Mouse (Mus musculus) cerebellum, adult 18-20 months (tissue): Measurements from ENCODE around the gene Gfi1.
A peak's percentile ranks its signal among the peaks of the same experiment; 100 is the strongest.

ENCODE experiments used
- DNase-seq, 2 experiments: peaks; one replicate each; pipeline ENCODE4 v3.0.0; 2021

Gene Gfi1

GRCm38 (mm10) chr5:107725435-107726261 is at the start of gene Gfi1:
TSS of gene Gfi1 (minus strand) at chr5:107726036.
- peak in 1 of 2 experiments; percentile 4 for DNase-seq

GRCm38 (mm10) chr5:107772049-107772448 is 46.2 kb upstream of the Gfi1 start:
- DNase-seq, result no peak

GRCm38 (mm10) chr5:107768224-107768623 is 42.4 kb upstream of the Gfi1 start:
- no peak for DNase-seq

GRCm38 (mm10) chr5:107765946-107766345 is 40.1 kb upstream of the Gfi1 start:
- DNase-seq, result no peak

- no peak for DNase-seq
Observed at GRCm38 (mm10) chr5:107764486-107764885, 38.6 kb upstream of the Gfi1 start.

- no peak for DNase-seq
Observed at GRCm38 (mm10) chr5:107763674-107764073, 37.8 kb upstream of the Gfi1 start.

- DNase-seq, result no peak
Observed at GRCm38 (mm10) chr5:107759121-107759520, 33.3 kb upstream of the Gfi1 start.

GRCm38 (mm10) chr5:107756072-107756471 is 30.2 kb upstream of the Gfi1 start:
- no peak for DNase-seq

GRCm38 (mm10) chr5:107754740-107755139 is 28.9 kb upstream of the Gfi1 start:
- no peak for DNase-seq

- DNase-seq, result no peak
Observed at GRCm38 (mm10) chr5:107753656-107754055, 27.8 kb upstream of the Gfi1 start.

GRCm38 (mm10) chr5:107749229-107749916 is 23.5 kb upstream of the Gfi1 start:
- DNase-seq, result no peak

GRCm38 (mm10) chr5:107739023-107739422 is 13.2 kb upstream of the Gfi1 start:
- DNase-seq, result no peak

- no peak for DNase-seq
Observed at GRCm38 (mm10) chr5:107738296-107738695, 12.5 kb upstream of the Gfi1 start.

- DNase-seq, result no peak
Observed at GRCm38 (mm10) chr5:107736171-107736570, 10.3 kb upstream of the Gfi1 start.

- no peak for DNase-seq
Observed at GRCm38 (mm10) chr5:107731844-107732243, 6.0 kb upstream of the Gfi1 start.

- DNase-seq, result no peak
Observed at GRCm38 (mm10) chr5:107731408-107731807, 5.6 kb upstream of the Gfi1 start.

GRCm38 (mm10) chr5:107727007-107727402 is 1.2 kb upstream of the Gfi1 start:
- DNase-seq, result no peak

- peak in 1 of 2 experiments; percentile 7 for DNase-seq
Observed at GRCm38 (mm10) chr5:107726281-107727006, 608 bp upstream of the Gfi1 start.

GRCm38 (mm10) chr5:107724661-107725434 is 988 bp downstream of the Gfi1 start:
- no peak for DNase-seq

GRCm38 (mm10) chr5:107723541-107724511 is 2.0 kb downstream of the Gfi1 start:
- peak in 1 of 2 experiments; percentile 5 for DNase-seq
